Comparison of ENCODE assay signal across 8 mouse cellular contexts in genomic region chr6:52085932-52086643, GRCm38 (mm10).
DNase-seq lines count a peak whose midpoint lies in the region; ATAC-seq and TF ChIP-seq lines count a peak whose summit lies in the region.

No protein-coding gene starts in this region.

- peak; percentile 50 for TF ChIP-seq CTCF in lung, postnatal 0 days (IDR thresholded peaks at IDR 0.05)

- peaks cover 2% of the 10 kb centered on the region; the same call in 1 of the 2 replicates for H3K4me1 ChIP-seq in lung, postnatal 0 days (ENCODE audit: insufficient read depth, low read depth, low read length)

- no peaks in the 10 kb centered on the region for H3K9me3 ChIP-seq in lung, postnatal 0 days (ENCODE audit: low read length)

- no peak overlapping the region for H3K4me2 ChIP-seq in lung, postnatal 0 days (replicated peaks; ENCODE audit: low read depth, low read length)

- no peak overlapping the region for H3K27ac ChIP-seq in lung, postnatal 0 days (ENCODE audit: low read length)

- no peaks in the 10 kb centered on the region for H3K36me3 ChIP-seq in lung, postnatal 0 days (ENCODE audit: insufficient read depth, low read length)

- WGBS in lung, postnatal 0 days = 32% methylated on average over 17 of the region's 17 CpGs

- TF ChIP-seq EP300 in lung, postnatal 0 days (IDR thresholded peaks at IDR 0.05) = peak; percentile 19; the same call in 1 of the 2 replicates

- no peak overlapping the region for H3K9ac ChIP-seq in lung, postnatal 0 days (replicated peaks; ENCODE audit: low read depth)

- DNase-seq in embryo, embryonic 10 days (ENCODE audit: low spot score) = peak; percentile 64
- no peak for DNase-seq in embryo, embryonic 9.5 days (ENCODE audit: extremely low spot score)
- peak; percentile 47 for DNase-seq in embryo, embryonic 11 days
- peak; percentile 65 for DNase-seq in heart, postnatal 4 days
- peak; percentile 91 for DNase-seq in lung, postnatal 0 days (ENCODE audit: low spot score)
- no peak for DNase-seq in cerebellum, postnatal 4 days (ENCODE audit: low spot score in 2 of 2)
- no peak for DNase-seq in c-Kit-positive CD71-positive TER-119-positive erythroid progenitor cells, embryonic 14.5 days (ENCODE audit: low spot score)

- H3K27me3 ChIP-seq in lung, postnatal 0 days (replicated peaks; ENCODE audit: insufficient read depth, low read length) = no peaks in the 10 kb centered on the region

- H3K4me3 ChIP-seq in lung, postnatal 0 days (ENCODE audit: low read depth, low read length) = no peak overlapping the region

- ATAC-seq in lung, postnatal 0 days = peak; percentile 96
- no peak for ATAC-seq in inflammation-experienced regulatory T-cells, adult 6 months

Comparison
In these comparisons a context has a peak if more than half of its experiments do, and no peak if none do; other contexts are left out.
1. DNase-seq: peak in embryo, embryonic 10 days (single experiment), embryo, embryonic 11 days (single experiment), heart, postnatal 4 days (single experiment) and lung, postnatal 0 days (single experiment); none in embryo, embryonic 9.5 days (single experiment), cerebellum, postnatal 4 days (0 of 2) and c-Kit-positive CD71-positive TER-119-positive erythroid progenitor cells, embryonic 14.5 days (single experiment).